Mouse (Mus musculus) frontal cortex, postnatal 10 days (tissue): Measurements from ENCODE around the gene Daam1.

Source experiments
- DNase-seq, 2 experiments: peaks; one replicate each; pipeline ENCODE4 v3.0.0; 2022; ENCODE audit warnings: low spot score in 2 of 2, mixed read lengths in 1 of 2

Daam1 gene

GRCm38 (mm10) chr12:72041238-72041637, 210.4 kb downstream of the Daam1 start:
- no peak for DNase-seq
